Mouse (Mus musculus) gastrocnemius, postnatal 4 days (tissue): ENCODE data around the gene Tmem150a. TPM values are rescaled to one million over a fixed set of nuclear protein-coding genes. Genes with fewer than 3 reads are reported as not detected.

Experiments used
- DNase-seq, 2 experiments: peaks; one replicate each; pipeline ENCODE4 v3.0.0; 2021 to 2022; ENCODE audit warnings: low spot score in 2 of 2, mixed read lengths in 2 of 2
- total RNA-seq, 2 experiments: library from RNA; stranded (reverse); gene quantifications; 2 replicates each; pipeline ENCODE4 v1.2.3; 2021

Gene Tmem150a
- total RNA-seq, 2 experiments from 2014 or later = 9.4 to 10.2 TPM

DNA sequence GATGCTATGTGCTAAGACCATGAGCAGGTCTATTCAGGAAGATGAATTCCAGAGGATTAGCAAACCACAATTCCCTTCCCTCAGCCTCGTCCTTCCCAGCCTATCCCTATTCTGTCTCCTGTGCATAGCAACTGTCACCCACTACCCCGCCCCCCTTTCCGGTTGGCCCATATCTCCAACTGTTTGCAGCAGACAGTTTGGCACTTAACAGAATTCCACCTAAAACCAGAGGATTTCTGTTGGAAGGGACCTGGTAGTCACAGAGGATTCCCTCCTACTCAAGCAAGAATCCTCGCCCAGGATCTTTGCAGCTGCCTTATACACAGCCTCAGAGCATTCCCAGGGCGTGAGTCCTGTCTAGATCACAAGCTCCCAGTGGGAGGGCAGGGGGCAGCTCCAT is 15.9 kb downstream of the Tmem150a start:
- DNase-seq = no peak

DNA sequence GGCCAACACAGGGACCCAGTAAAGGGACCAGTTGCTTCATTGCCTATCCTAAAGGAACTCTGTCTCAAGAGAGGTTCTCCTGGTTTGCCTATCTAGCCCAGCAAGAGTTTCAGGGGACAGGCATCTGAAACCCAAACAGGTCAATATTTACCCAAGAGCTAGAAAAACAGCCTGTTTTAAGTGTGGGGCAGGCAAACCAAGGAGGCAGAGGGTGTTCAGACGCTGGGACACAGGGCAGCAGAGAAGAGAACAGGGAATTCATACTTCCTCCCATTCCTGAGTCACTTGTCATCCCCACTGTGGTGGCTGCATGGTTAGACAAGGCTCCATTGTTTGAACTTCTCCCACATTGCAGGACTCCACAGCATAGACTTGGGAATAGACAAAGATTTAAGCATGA is 16.3 kb downstream of the Tmem150a start:
- DNase-seq = no peak

DNA sequence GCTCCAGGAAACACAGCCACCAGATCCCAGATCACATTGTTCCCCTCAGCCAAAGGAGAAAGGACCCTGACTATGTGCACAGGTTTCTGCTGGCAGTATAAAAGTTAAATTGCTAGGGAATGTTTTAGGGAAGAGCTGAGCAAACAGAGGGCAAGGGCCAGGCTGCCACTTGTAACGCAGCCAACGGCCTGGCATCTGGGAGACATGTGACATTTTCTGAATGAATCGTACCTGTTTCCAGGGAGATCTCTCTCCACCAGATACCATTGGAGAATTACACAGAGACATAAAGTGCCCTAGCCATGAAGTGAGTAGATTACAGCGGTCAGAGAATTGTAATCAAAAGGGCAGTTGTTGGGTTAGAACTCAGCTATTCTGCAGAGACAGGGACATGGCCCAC is 17.9 kb downstream of the Tmem150a start:
- DNase-seq = no peak

DNA sequence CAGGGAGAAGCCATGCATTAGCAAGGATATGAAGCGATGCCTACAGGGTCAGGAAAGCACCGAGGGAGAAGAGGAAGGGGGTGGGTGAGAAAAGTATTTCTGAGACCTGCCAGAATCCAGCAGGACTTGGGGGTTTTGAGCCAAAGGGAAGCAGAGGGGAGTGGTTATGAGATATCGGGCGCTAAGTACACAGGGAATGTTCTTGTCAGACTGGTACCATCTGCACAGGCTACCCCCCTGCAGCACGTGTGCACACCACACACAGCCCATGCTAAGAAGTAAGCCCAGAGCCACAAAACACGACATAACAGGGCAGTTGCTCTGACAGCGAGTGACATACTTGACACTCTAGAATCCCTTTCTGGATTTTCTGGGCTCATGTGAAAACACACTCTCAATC is 19.0 kb downstream of the Tmem150a start:
- no peak for DNase-seq

DNA sequence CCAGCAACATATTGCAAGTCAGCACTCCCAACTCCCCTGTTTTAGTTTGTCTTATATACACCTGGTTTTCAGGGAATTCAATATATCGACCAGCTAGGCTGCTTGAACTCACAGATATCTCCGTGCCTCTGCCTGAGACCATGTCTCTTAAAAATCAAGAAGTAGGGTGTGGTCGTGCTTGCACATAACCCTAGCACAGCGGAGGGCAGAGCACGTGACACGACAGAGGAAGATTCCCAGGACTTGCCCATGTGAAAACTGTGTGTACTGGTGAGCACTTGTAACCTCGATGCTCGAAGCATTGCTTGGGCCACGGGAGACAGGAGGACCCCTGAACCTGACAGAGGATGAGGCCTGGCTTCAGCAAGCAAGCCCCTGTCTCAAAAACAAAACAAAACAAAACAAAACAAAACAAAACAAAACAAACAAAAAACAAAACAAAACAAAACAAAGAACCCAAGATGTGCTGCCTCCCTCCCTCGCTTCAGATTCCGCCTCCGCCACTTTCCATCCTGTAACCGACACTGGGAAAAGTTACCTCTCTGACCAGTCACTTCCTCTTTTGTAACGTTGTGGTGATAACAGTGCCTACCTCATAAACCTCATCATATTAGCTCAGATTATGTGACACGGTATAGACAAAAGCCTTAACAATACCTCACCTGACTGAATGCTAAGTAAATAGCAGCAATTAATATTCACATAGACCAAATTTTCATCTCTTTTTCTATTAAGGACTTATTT is 19.7 kb downstream of the Tmem150a start:
- no peak for DNase-seq

DNA sequence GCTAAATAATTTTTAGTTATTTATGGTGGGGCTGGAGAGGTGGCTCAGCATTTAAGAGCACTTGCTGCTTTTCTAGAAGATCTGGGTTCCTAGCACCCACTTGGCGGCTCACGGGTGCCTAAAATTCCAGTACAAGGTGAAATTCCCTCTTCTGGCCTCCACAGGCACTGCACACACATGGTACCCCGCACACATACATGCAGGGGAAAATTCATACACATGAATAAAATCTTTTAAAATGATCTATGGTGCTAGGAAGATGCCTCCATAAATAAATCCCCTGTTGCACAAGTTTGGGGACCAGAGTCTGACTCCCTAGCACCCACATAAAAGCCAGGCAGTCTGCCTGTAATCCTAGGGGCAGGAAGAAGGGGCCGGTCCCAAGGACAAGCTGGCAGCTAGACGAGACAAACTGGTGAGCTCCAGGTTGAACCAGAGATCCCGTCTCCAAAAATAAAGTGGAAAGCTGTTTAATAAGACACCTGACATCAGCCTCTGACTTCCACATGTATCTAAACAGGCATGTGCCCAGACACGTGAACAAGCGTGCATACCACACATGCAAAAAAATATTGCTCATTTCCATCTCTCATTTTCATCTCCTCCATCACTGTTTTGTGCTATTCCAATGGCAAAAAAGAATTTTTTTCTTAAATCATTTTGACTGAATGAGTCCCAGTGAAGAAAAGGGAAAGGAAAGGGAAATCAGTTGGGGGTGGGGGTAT is 23.4 kb downstream of the Tmem150a start:
- no peak for DNase-seq

DNA sequence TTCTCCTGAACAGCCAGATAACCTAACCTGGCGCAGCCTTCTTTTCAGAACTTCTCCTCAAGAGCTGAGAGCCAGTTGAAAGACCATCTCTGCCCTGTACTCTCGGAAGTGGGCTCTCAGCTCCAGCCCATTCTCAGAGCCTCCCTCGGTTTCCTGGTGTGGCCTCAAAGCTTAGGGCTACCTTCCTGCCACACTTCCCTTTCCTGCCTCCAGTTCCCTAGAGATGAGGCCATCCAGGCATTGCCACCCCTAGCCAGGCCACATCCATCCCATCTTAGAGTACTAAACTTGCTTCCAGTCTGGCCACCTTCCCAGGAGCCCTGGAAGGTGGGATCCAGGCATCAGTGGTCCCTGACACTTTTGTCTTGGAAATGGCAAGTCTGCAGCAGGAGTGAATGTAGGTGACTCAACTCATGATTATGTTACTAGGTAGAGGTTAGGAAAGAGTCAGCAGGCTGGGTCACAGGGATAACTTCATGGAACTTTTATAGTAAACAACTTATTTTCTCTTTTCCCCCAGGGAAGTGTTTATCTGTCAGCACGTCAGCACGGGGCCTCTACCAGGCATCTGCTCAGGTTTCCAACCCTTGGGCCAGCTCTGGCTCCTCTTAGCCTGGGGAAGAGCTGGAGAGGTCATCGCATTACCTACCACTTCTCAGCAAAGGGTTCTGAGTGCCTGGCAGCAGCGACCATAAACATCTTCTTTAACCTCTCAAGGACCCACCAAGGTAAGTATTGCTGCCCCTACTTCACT is 24.3 kb downstream of the Tmem150a start:
- no peak for DNase-seq

DNA sequence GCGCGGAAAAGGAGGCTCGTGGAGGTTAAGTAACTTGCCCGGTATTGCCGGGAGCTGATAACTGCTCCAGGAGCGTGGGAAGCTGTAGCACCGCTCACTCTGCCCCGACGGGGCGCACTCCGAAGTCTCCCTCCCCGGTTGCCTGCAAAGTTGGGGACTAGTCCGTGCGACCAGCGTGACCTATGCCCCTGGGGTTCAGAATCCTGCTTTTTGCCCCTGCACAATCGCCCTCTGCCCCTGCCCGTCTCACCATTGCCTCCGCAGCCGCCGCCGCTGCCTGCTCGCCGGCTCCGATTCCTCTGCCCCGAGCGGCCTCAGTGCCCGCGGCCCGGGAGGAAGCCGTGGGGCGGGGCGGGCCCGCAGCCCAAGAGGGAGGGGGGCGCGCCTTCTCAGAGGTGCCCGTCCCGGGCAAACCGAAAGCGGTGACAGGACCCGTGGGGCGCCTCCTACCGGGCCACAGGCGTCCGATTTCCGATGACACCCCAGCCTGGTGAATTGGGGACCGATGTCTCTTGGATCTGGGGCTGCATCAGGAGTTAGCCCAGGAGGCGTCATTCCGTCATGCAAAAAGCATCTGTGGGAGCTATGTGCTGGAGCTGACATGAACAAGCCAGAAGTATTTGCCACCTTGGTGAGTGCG is 25.0 kb downstream of the Tmem150a start, which contains the start of gene Vamp5:
Gene Vamp5 (minus strand): TSS at position 338 of the 640 bp plus-strand sequence.
- peak; percentile 57 to 78 for DNase-seq

DNA sequence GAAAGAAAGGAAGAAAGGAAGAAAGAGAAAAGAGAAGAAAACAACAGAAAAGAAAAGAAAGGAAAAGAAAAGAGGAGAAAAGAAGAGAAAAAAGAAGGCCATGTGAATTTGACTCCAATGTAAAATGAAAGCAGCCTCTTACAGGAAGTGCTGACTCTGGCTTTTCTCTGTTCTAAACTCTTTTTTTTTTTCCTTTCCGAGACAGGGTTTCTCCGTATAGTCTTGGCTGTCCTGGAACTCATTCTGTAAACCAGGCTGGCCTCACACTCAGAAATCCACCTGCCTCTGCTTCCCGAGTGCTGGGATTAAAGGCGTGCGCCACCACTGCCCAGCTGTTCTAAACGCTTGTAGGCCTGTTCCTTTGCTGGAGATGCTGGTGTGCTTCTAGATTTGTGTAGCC is 27.2 kb downstream of the Tmem150a start:
- DNase-seq = no peak

DNA sequence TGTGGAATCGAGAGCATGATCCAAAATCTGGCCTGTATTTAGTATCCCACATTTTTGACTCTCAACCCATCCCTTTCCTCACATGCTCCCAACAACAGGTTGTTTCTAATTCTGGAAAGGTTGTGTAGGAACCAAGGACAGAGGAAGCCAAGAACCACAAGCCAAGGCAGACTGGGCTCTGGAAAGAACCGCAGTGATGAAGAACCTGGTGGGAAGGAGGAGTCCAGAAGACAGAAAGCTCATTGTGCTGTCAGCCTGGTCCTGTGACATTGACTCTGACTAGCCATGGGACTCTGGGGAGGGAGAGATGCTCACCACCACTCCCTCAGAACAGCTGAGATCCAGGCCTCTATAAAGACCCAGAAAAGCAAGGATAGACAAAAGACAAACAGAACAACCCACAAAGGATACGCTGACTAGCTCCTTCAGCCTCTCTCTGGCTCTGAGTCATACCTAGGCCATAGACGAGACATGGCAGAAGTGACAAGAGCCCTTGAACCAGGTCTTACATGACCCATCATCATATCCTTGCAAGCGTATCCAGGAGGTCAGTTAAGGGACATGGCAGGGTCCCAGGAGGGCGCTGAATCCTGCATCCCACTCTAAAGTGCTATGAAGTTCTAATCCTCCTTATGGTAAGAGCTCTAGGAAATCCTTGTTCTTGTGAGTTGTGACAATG is 28.0 kb downstream of the Tmem150a start:
- DNase-seq = no peak

DNA sequence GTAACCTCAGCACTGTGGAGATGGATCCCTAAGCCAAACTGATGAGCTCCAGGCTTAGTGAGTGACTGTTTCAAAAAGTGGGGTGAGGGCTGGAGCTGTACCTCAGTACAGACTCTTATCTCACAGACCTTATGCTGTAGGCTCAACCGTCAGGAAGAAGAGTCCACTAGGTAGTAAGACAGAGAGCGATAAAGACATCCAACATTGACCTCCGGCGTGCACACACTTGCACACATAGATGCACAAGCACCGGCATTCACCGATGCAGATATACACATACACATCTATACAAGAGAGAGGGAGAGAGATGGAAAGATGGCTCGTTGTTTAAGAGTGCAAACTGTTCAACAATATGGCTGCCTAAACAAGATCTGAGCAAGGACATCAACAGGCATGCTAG is 28.7 kb downstream of the Tmem150a start:
- DNase-seq = no peak

DNA sequence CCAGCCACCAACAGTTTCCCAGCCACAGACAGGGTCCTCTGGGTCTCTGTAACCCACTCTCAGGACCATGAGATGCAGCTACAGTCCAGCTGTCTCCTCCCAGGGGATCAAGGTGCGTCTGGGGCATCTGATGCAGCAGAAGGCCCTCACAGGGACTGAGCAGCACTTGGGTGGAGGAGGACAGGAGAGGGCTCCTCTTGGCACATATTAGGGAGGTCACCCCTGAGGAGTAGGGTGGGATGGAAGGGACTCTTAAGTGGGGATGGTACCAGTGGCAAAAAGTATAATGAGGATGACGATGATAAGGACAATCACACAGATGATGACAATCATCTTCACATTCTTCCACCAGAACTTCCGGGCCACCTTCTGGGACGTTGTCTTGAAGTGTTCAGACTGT is 30.0 kb downstream of the Tmem150a start:
- no peak for DNase-seq

DNA sequence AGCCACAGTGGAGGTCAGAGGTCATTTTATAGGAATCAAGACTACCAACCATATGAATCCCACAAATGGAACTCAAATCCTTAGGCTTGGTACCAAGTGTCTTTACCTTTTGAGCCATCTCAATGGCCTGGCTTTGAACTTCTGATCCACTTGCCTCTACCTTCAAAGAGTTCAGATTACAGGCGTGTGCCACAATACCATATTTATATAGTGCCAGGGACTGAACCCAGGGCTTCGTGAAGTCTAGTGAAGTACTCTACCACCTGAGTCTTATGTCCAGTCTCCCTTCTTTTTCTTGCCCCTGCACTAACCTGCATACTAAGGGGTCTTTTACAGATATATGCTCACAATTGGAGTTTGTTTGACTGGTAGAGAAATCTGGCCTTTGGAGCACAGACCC is 31.3 kb downstream of the Tmem150a start:
- no peak for DNase-seq

DNA sequence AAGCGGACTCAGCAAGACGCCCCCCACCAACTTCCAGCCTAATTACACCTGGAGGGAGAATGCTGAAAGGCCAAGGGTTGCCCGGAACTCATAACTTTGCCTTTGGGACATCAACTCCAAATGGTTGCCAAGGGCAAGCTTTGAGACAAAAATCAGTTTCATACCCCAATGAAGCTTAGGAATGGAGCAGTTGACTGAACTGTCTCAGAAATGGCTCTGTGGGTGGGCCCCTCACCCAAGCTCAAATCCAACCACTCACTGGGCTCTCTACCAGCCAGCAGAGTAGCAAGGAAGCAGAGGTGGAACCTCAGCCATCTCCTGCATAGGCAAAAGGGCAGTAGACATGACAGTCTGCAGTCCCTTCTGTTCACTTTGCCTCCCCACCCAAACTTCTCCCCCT is 32.6 kb downstream of the Tmem150a start:
- DNase-seq = no peak

DNA sequence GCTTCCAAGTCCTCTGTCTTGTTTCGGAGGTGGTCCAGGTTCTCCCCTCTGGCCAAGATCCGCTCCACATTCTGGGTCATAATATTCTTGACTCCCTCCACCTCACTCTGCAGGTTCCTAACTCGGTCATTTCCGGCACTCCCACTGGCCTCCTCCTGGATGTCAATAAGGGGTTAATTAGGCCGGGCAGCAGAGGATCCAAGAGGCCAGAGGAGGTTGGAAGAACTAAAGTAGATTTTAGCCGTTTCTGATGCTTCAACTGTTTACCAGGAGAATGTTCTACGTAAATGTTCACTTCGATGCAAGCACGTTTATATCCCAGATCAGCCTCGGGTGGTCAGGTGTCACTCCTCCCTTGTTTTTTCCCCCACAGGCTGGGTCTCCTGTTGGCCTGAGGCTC is 33.0 kb downstream of the Tmem150a start:
- no peak for DNase-seq

DNA sequence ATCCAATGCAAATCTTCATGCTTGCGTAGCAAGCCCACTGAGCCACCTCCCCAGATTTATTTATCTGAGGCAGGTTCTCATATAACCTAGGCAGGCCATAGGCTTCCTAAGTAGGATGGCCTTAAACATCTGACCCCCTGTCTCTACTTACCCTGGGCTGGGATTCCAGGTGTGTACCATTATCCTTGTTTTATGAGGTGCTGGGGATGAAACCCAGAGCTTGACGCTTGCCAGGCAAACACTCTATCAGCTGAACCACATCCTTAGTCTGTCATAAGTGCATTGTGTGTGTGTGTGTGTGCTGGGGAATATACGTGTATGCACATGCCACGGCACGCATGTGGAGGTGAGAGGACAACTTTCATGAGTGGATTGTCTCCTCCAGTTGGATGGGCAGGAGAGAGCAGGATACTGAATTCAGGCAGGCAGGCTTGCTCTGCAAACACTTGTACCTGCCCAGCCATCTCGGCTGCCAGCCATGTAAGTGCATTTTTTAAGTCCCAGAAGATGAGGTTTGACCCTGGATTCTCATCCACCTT is 33.6 kb downstream of the Tmem150a start:
- no peak for DNase-seq

DNA sequence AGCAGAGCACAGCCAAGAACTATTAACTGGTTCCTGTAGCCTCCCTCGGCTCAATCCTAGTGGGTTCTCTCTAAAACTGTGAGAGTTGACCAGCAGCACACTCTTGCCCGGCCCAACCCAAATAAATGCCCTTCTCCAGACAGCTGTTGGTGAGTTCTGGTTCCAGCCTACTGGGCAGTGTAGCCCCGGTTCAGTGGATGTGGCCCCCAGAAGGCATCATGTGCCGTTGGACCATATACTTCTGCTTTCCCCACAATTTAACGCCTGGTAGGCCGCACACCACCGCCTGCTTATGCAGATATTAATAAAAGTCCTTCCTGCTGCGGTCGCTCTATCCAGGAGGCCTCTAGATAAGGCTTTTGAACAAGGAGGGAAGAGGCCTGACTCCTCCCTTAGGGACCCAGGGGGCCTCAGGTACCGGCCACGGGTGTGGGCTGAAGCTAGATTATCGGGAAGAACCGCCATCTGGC is 34.3 kb downstream of the Tmem150a start:
- DNase-seq = no peak

DNA sequence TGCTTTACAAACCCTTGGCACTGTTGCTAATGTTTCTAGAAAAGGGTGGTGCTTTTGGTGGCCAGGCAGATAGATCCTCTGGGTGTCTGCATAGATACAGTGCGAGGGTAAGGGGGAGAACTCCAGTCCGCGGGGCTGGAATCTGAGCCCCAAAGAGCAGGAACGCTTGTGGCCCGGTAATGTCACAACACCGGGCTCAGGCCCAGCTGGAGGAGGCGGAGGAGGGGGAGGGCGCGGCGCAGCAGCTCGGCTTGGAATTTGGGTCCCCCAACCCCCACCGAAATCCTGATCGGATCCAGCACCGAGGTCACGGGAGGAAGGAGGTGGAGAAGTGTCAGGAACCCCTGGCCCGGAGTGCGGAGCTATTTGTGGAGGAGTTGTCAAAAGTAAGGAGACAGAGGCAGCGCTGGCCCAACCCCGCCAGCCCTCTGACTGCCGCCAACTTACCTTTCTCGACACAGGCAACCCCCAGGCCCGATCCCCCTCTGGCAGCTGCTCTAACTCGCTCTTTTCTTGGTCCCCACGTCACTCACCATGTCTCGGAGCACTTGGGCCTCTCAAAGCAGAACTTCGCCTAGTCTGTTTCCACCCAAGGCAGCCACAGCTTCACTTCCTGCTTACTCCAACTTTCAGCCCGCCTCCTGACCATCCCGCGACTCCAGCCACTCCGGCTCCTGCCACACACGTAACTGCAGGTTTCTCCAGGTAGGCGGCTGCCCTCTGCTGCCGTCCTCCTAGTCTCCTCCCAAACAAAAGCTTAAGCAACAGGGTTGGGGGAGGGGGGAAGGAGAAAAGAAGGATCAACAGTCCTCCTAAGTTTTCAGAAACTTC is 34.9 kb downstream of the Tmem150a start, which contains the start of gene Vamp8:
Gene Vamp8 (minus strand): TSS at position 763 of the 831 bp plus-strand sequence.
- DNase-seq = peak; percentile 79 to 87

DNA sequence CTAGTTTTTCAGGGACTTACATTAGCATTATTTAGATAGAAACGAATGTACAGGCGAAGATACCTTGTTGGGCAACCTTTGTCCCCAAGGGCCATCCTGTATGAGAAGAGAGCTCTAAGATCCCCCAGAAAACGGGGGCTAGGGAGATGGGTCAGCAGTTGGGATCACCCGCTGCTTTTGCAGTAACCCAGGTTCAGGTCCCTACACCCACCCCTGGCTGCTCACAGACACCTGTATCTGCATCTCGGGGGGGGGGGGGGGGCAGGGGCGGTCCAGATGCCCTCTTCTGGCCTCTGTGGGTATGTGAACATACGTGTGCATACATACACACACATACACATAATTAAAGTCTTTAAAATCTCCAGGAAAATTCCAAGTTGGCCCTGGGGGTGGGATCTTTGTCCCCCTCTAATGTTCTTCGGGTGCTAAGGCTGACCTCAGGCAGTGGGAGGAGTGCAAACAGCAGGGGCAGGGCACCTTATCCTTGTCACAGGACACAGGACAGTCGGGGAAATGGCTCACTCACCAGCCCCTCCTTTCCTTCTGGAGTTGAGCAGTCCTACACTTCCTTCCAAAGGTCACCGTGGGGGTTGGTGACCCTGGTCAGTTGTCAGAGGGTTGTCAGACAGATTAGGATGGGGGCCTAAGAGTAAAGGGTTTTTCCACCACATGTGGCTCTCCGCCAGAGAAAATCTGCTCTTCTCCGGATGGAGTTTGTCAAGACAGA is 35.7 kb downstream of the Tmem150a start:
- no peak for DNase-seq
